Mouse (Mus musculus) kidney, postnatal 0 days (tissue): ENCODE results near the gene Trmt61a. TPM values are rescaled to one million over a fixed set of nuclear protein-coding genes. Genes with fewer than 3 reads are reported as not detected.

Experiments used
- ATAC-seq: fragments of 200-750 bp; cut with Nextera tagmentation; replicated peaks from 2 replicates; pipeline ENCODE4 v1.8.0; 2017; ENCODE audit warnings: low read depth, moderate number of reproducible peaks, moderate TSS enrichment, moderate library complexity; ENCODE audit not compliant: low FRiP score
- DNase-seq: peaks from one replicate; pipeline ENCODE4 v3.0.0-alpha.2; 2016; ENCODE audit warnings: low spot score
- H3K27ac ChIP-seq: fragments of 300-500 bp; sonication (generic); 2 replicates; pipeline ENCODE4 v1.5.1; 2014; ENCODE audit warnings: mild to moderate bottlenecking
- H3K27me3 ChIP-seq: fragments of 300-500 bp; sonication (generic); 2 replicates; pipeline ENCODE4 v1.6.1; 2014; ENCODE audit warnings: low read length, mixed read lengths; ENCODE audit not compliant: insufficient read depth
- H3K36me3 ChIP-seq: fragments of 300-500 bp; sonication (generic); 2 replicates; pipeline ENCODE4 v1.6.1; 2014; ENCODE audit warnings: low read length, mixed read lengths; ENCODE audit not compliant: insufficient read depth
- H3K4me1 ChIP-seq: fragments of 300-500 bp; sonication (generic); replicated peaks from 2 replicates; pipeline ENCODE4 v1.6.1; 2014; ENCODE audit warnings: antibody characterized with exemption, low read length, mixed read lengths; ENCODE audit not compliant: insufficient read depth
- H3K4me2 ChIP-seq: fragments of 300-500 bp; sonication (generic); 2 replicates; pipeline ENCODE4 v1.6.1; 2014; ENCODE audit warnings: mild to moderate bottlenecking, low read length, moderate library complexity, mixed read lengths
- H3K4me3 ChIP-seq: fragments of 300-500 bp; sonication (generic); replicated peaks from 2 replicates; pipeline ENCODE4 v1.5.1; 2014; ENCODE audit warnings: low read depth, low read length
- H3K9ac ChIP-seq: fragments of 300-500 bp; sonication (generic); 2 replicates; pipeline ENCODE4 v1.6.1; 2014; ENCODE audit warnings: low read depth, low read length
- H3K9me3 ChIP-seq: fragments of 300-500 bp; sonication (generic); replicated peaks from 2 replicates; pipeline ENCODE4 v1.6.1; 2016; ENCODE audit warnings: low read length, inconsistent platforms, mixed read lengths
- CTCF ChIP-seq: IDR thresholded peaks from 2 replicates; pipeline ENCODE4 v1.5.1; 2016; ENCODE audit warnings: antibody characterized with exemption, low read depth, mild to moderate bottlenecking, moderate library complexity
- WGBS: fragments of 180-500 bp; shearing (Covaris S2); extraction: QIAGEN DNeasy Blood & Tissue Kit; methylation state at CpG from one replicate; pipeline ENCODE4 v1.1.7; 2014; 5-methylcytosine and 5-hydroxymethylcytosine counted together
- polyA plus RNA-seq: library from polyadenylated mRNA; unstranded; fragments of >200 nt; fragmentation: Nextera tagmentation; extraction: Ambion mirVana; gene quantifications from 2 replicates; pipeline ENCODE4 v1.2.1, GENCODE M21; 2015

Trmt61a gene
- polyA plus RNA-seq, 1 experiment from 2014 or later: 6.3 TPM

DNA sequence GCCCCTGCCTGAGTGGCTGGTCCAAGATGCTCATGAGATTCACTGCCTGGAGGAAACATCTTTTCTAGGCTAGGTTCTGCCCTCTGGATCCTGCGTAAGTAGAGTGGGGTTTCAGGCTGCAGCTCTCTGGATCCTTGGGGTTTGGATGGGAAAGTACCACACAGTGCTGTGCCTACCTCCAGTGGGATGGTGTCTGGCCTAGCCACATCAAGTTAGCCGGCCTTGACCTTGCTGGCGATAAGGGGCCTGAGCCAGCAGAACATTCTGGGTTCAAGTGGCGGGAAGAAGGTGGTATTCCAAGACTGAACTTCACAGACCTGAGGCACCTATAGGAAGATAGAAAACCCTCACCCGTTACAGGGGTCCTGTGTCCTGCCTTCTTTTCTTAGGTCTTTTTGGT lies 10.5 kb upstream of the Trmt61a start:
- Histone ChIP-seq H3K9me3 (no peaks in the 10 kb centered on the region), H3K4me3 (no peak overlapping the region), H3K9ac (no peak overlapping the region), H3K27me3 (peaks cover 5% of the 10 kb centered on the region; the same call in 1 of the 2 replicates), H3K4me1 (peaks cover 36% of the 10 kb centered on the region), H3K4me2 (no peak overlapping the region), H3K36me3 (no peaks in the 10 kb centered on the region), H3K27ac (no peak overlapping the region)
- ATAC-seq (no peak), DNase-seq (no peak)
- TF ChIP-seq CTCF: no peak
- 92% methylated on average over 5 of the region's 5 CpGs for WGBS

DNA sequence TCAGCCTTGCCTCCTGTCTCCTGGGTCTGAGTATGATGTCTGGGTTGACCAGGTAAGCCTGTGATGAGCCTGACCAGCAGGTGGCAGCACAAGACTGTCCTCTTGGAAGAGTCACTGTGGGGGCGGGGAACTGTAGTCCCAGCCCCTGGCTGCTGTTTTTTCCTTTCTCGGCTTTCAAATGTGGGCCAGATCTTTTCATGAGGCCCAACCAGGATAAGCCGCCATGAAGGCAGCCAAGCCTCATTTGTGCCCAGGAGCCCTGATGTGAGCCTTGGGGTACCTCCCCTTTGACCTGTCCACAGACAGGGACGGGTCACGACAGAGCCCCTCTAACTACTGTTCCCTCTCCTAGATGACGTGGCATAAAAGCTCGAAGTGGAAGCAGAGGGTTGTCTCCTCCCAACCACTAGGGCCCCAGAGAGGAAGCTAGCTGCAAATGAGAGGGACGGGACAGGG lies 9.4 kb upstream of the Trmt61a start:
- Histone ChIP-seq H3K4me2 (peak overlapping the region; percentile 38), H3K36me3 (no peaks in the 10 kb centered on the region), H3K4me3 (0 out of 2 replicates have a peak overlapping the region, but pooled peaks have one; percentile 3), H3K27ac (peak overlapping the region; percentile 90), H3K27me3 (peaks cover 11% of the 10 kb centered on the region; the same call in 1 of the 2 replicates), H3K9me3 (no peaks in the 10 kb centered on the region), H3K9ac (0 out of 2 replicates have a peak overlapping the region, but pooled peaks have one; percentile 36), H3K4me1 (peaks cover 40% of the 10 kb centered on the region)
- DNase-seq (peak; percentile 99), ATAC-seq (peak; percentile 50)
- 0% methylated on average over 8 of the region's 8 CpGs for WGBS
- TF ChIP-seq CTCF: peak; percentile 98

DNA sequence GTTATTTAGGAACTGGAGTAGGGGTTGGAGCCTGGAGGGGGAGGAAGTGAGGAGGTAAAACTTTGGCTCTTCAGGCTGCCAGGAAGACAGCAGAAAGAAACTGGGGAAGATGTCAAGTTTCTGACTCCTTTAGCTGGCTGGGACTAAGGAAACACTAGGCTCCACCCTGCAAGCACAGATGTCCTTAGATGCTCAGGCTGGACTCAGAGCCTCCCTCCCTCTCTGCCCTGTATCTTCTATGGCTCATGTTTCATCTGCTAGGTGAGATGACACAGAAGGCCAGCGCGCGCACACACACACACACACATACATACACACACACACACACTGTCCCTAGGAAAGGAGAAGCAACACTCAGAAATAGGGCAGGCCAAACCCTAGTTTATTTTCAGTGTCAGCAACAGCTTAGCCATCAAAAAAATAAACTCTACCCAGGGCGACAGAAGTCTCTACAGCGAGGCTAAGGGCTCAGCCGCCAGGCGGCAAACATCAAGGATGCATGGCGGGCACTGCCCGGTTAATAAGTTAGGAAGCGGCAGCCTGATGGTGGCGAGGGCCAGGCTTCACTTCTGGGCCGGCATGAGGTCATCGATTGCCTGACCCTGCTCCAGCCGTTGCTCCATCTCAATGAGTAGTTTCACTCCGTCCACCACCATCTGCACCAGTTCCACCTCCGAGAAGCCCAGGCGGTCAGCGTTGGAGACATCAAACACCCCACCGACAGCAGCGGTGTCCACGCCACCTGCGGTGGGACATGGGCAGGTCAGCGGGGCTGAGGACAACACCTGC lies 8.7 kb upstream of the Trmt61a start:
- DNase-seq: peak; percentile 71
- H3K4me2 ChIP-seq: peak overlapping the region; percentile 38
- no peak for ATAC-seq
- 54% methylated on average over 23 of the region's 23 CpGs for WGBS
- H3K9ac ChIP-seq: no peak overlapping the region
- H3K36me3 ChIP-seq: no peaks in the 10 kb centered on the region
- H3K4me3 ChIP-seq: 0 out of 2 replicates have a peak overlapping the region, but pooled peaks have one; percentile 3
- no peaks in the 10 kb centered on the region for H3K9me3 ChIP-seq
- TF ChIP-seq CTCF: peak; percentile 4; the same call in 1 of the 2 replicates
- H3K27ac ChIP-seq: peak overlapping the region; percentile 90
- peaks cover 17% of the 10 kb centered on the region for H3K27me3 ChIP-seq
- peaks cover 33% of the 10 kb centered on the region for H3K4me1 ChIP-seq

DNA sequence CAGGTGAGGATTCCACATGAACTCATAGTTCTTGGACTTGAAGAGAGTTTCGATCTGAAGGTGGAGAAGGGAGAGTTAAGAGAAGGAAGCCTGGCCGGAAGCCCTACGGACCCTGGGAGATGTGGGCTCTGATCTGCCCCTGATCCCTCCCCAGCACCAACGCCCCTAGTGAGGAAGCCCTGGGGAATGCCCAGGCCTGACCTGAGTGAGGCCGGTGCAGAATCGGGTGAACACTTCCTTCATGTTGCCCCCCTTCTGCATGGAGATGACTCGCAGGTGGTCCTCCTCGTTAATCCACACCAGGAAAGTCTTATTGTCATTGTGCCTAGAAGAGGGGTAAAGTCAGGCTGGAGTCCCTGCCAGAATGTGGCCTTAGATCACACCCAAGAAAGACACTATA lies 7.9 kb upstream of the Trmt61a start:
- Histone ChIP-seq H3K4me3 (no peak overlapping the region), H3K9ac (no peak overlapping the region), H3K4me1 (peaks cover 33% of the 10 kb centered on the region), H3K27me3 (peaks cover 17% of the 10 kb centered on the region), H3K9me3 (no peaks in the 10 kb centered on the region), H3K36me3 (no peaks in the 10 kb centered on the region), H3K4me2 (peak overlapping the region; percentile 90), H3K27ac (no peak overlapping the region)
- DNase-seq (no peak), ATAC-seq (no peak)
- WGBS: 70% methylated on average over 8 of the region's 8 CpGs
- no peak for TF ChIP-seq CTCF

DNA sequence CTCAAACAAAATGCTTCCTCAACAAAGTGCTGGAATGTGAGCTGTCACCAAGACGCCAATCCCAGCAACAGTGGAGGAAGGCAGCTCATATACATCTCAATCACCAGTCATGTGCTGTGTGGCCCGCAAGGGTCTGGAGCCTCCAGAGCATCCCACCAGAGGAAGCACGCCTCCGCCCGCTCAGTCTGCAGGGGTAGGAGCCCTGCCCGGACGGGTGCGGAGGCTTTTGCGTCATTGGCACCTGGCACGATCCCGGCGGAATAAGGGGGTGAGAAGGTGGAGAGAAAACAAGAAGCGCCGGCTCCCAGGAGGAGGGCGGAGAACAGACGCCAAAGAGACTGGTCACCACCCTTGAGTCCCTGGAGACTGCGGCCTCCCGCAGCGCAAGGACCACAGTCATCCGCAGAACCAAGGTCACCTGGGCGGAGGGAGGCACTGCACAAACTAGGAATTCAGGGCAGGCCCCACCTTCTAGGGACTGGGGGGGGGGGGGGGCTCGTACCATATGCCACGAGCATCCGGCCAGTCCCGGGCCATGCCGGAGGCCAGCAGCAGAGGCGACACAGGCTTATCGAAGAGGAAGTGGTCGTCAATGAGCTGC lies 7.4 kb upstream of the Trmt61a start:
- 18% methylated on average over 29 of the region's 29 CpGs for WGBS
- Histone ChIP-seq H3K4me1 (peaks cover 33% of the 10 kb centered on the region), H3K9me3 (no peaks in the 10 kb centered on the region), H3K27ac (no peak overlapping the region), H3K27me3 (peaks cover 17% of the 10 kb centered on the region), H3K4me3 (peak overlapping the region; percentile 46), H3K4me2 (peak overlapping the region; percentile 90), H3K9ac (no peak overlapping the region), H3K36me3 (no peaks in the 10 kb centered on the region)
- TF ChIP-seq CTCF: no peak
- DNase-seq (no peak), ATAC-seq (0 out of 2 replicates have a peak, but pooled peaks have one; percentile 14)

DNA sequence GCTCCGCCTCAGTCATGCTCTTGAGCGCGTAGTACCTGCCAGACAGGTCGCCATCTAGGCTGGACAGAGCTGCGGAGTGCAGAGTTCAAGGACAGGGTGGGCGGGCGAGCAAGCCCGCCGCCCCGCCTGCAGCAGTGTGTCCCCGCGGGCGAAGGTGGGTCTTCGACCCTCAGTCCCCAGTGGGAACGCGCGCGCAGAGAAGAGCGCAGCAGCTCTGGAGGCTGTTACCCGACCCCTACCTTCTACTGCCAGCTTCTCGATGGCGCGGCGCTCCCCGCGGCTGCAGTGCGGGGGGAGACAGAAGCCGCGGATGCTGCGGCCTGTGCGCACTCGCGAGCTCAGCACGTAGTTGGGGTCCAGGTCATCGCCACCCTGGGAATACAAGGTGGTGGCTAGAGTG lies 6.9 kb upstream of the Trmt61a start:
- DNase-seq (no peak), ATAC-seq (0 out of 2 replicates have a peak, but pooled peaks have one; percentile 1)
- peak overlapping the region; percentile 90 for H3K4me2 ChIP-seq
- no peaks in the 10 kb centered on the region for H3K9me3 ChIP-seq
- peaks cover 33% of the 10 kb centered on the region for H3K4me1 ChIP-seq
- H3K4me3 ChIP-seq: peak overlapping the region; percentile 46
- no peak for TF ChIP-seq CTCF
- WGBS: 2% methylated on average over 35 of the region's 35 CpGs
- peak overlapping the region; percentile 52; the same call in 1 of the 2 replicates for H3K9ac ChIP-seq
- H3K36me3 ChIP-seq: no peaks in the 10 kb centered on the region
- no peak overlapping the region for H3K27ac ChIP-seq
- peaks cover 17% of the 10 kb centered on the region for H3K27me3 ChIP-seq
